Mouse (Mus musculus) ovary, adult 18-20 months (tissue): ENCODE data around the gene Nlrc5.
A peak's percentile ranks its signal among the peaks of the same experiment; 100 is the strongest.

ENCODE experiments used
- DNase-seq: peaks from one replicate; pipeline ENCODE4 v3.0.0; 2022; ENCODE audit warnings: low spot score, mixed read lengths

Nlrc5 gene

GRCm38 (mm10) chr8:94469656-94470055, 35.5 kb downstream of the Nlrc5 start:
- DNase-seq = no peak

DNA sequence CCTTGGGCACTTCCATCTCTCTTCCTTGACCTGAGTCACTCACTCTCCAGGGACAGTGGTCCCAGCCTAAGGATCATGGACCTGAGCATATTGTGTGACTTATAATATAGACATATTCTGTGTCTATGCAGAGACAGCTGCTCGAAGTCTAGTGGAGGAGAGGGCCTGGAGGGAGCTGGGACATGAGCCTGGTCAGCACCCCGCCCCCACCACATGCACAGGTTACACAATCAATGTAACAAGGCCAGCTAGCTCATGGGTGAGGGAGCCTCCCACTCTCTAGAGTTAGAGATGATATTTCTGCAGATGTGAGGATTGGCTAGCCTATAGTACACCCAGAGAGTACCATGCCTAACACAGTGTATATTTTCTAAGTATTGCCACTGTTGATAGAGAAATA, 36.6 kb downstream of the Nlrc5 start:
- DNase-seq = no peak

GRCm38 (mm10) chr8:94471281-94471680, 37.1 kb downstream of the Nlrc5 start:
- DNase-seq = no peak

DNA sequence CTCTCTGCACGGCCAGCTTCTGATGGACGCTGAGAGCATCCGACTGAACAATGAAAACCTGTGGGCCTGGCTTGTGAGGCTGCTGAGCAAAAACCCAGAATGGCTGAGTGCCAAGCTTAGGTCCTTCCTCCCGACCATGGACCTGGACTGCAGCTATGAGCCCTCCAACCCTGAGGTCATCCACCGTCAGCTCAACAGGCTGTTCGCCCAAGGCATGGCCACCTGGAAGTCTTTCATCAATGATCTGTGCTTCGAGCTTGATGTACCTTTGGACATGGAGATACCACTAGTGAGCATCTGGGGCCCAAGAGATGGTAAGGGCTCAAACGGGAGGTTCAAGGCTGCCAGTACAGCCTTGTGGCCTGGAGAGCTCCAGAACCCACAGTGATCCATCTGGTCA, 38.6 kb downstream of the Nlrc5 start:
- no peak for DNase-seq

GRCm38 (mm10) chr8:94473431-94473830, 39.3 kb downstream of the Nlrc5 start:
- no peak for DNase-seq

- no peak for DNase-seq
These were observed 41.6 kb downstream of the Nlrc5 start for GRCm38 (mm10) chr8:94475786-94476185.

DNA sequence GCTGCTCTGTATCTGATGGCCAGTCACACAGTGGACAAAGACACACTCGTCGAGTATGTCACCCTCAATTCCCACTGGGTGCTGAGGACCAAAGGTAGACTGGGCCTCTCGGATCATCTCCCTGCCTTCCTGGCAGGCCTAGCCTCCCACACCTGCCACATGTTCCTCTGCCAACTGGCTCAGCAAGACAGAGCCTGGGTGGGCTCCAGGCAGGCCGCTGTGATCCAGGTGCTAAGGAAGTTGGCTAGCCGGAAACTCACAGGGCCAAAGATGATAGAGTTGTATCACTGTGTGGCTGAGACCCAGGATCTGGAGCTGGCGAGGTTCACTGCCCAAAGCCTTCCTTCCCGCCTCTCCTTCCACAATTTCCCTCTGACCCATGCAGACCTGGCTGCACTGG, 42.7 kb downstream of the Nlrc5 start:
- DNase-seq = no peak

GRCm38 (mm10) chr8:94482051-94482450, 47.9 kb downstream of the Nlrc5 start:
- DNase-seq = no peak

DNA sequence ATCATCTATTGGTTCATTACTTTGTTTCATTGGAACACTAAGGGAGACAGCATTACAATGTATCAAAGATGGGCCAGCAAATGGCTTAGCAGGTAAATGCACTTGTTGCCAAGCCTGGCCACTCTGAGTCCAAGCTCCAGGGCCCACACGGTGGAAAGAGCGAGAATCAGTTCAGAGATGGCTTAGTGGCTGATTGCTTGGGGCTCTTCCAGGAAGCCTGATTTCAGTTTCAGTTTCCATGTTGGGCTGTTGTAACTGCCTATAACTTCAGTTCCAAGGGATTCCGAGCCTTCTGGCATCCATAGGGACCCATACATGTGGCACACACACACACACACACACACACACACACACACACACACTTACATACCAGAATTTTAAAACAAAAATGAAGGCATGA, 51.1 kb downstream of the Nlrc5 start:
- DNase-seq = no peak

DNA sequence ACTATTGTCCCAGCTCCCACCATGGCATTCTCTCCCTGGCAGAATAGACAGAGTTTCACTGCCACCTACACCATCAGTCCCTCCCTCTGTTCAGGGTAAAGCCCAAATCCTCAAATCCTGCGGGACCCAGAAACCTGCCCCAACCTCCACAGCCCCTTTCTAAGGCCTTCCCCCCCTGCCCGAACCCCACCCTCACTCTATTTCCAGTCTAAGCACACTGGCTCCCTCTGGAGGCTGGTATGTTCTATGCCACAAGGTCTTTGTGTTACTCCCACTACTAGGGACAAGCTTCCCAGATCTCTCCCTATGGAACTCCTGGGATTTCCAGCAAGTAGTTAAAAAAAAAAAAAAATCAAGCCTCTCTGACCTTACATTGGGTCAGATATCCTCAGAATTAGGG, 51.7 kb downstream of the Nlrc5 start:
- DNase-seq = no peak

GRCm38 (mm10) chr8:94488016-94488415, 53.9 kb downstream of the Nlrc5 start:
- DNase-seq = no peak

DNA sequence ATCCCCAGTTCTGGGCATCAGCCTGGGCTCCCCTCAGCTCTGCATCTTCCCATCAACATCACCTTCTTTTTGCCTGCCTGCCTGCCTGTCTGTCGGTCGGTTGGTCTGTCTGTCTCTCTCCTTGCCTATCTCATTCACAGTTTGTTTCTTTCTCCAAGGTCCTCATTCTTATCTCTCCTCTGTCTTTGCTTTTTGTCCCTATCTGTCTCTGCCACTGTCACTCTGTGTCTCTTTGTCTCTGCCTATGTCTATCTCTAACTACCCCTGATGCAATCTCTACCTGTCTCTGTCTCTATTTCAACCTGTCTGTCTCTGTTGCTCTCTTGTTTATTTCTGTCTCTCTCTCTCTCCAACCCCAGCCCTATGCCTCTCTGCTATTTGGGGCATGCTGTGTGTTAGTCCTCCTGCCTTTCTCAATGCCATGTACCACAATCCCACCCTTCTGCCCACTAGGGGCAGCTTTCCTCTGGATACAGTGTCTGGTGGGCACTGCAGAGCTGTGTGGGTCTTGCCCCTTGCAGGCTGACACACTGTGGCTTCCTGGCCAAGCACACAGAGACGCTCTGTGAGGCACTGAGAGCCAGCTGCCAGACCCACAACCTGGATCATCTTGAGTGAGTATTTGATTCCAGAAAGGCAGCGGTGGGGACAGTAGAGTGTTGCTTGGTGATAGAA, 55.8 kb downstream of the Nlrc5 start:
- no peak for DNase-seq

- DNase-seq = peak; percentile 50
These were observed 58.0 kb downstream of the Nlrc5 start for GRCm38 (mm10) chr8:94492021-94492681.

- DNase-seq = no peak
These were observed 59.1 kb downstream of the Nlrc5 start for GRCm38 (mm10) chr8:94493240-94493639.

GRCm38 (mm10) chr8:94515430-94516208, 81.5 kb downstream of the Nlrc5 start:
- DNase-seq = no peak

- DNase-seq = no peak
These were observed 82.0 kb downstream of the Nlrc5 start for GRCm38 (mm10) chr8:94516209-94516593.

DNA sequence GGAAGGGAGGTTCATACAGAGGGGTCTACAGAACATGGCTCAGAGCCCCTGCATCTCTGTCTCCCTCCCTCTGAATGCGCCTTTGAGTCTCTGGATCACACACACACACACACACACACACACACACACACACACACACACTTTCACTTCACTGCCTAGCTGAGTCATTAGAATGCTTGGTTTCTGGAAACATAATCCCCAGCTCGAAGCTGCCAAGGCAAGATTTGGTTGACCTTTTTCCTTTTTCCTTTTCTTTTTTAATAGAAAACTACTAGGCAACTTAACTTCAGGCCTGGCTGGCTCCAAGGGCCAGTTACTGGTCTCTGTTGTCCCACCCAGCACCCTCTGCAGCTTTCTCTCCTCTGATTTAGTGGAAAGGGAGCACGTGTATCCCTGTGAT, 82.6 kb downstream of the Nlrc5 start:
- DNase-seq = no peak

GRCm38 (mm10) chr8:94518331-94518730, 84.2 kb downstream of the Nlrc5 start:
- DNase-seq = no peak

- no peak for DNase-seq
These were observed 84.9 kb downstream of the Nlrc5 start for GRCm38 (mm10) chr8:94519021-94519420.

- DNase-seq = no peak
These were observed 87.3 kb downstream of the Nlrc5 start for GRCm38 (mm10) chr8:94521481-94521880.

DNA sequence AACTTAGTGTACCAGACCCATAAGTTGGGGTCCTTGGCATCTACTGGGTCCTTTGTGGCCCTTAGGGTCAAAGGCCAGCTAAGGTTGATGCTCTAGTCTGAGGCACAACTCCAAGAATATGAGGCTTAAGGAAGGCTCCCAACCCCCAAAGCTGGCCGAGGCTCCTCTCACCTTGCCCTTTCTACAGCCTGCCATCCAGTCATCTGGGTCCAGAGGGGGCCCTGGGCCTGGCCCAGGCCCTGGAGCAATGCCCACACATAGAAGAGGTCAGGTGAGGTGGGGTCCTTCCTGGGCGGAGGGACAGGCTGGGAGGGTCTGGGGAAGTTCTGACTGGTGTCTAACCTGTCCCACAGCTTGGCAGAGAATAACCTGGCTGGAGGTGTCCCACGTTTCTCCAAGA, 88.3 kb downstream of the Nlrc5 start:
- no peak for DNase-seq

GRCm38 (mm10) chr8:94524554-94524953, 90.4 kb downstream of the Nlrc5 start:
- DNase-seq = no peak

DNA sequence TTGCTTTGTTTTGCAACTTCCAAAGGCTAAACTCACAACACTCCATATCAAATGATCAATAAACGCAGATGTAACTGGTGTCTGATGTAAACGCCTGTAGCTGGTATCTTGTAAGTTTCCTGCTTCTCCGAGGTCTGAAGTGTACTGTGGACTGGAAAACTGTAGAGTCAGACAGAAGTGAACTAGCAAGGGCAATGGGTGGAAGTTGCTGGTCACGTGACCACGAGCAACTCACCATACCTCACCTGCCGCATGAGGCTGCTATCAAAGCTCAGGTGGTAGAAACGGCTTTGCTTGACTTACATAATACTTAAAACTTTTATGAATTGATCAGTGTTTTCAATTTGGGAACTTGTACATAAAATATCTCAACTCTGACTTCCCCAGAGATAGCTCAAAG, 93.0 kb downstream of the Nlrc5 start:
- no peak for DNase-seq
